Mouse (Mus musculus): ENCODE data around the gene 1700003E16Rik.

GRCm38 (mm10) chr6:83141636-83142035, 14.6 kb upstream of the 1700003E16Rik start:
- TF ChIP-seq TCF12 (IDR thresholded peaks at IDR 0.05; ENCODE audit: insufficient read depth, poor library complexity, severe bottlenecking) = no peak
- no peak for TF ChIP-seq MAX (IDR thresholded peaks at IDR 0.05; ENCODE audit: low read depth)
- no peak for TF ChIP-seq POLR2A (IDR thresholded peaks at IDR 0.05; ENCODE audit: insufficient read length, low read depth)
- TF ChIP-seq MYOG (IDR thresholded peaks at IDR 0.05; ENCODE audit: control insufficient read depth in 1 of 3, insufficient read depth in 1 of 3, insufficient read length in 2 of 3, low read depth in 2 of 3) = no peak
- TF ChIP-seq E2F4 (IDR thresholded peaks at IDR 0.05; ENCODE audit: insufficient read depth) = no peak
- TF ChIP-seq REST (IDR thresholded peaks at IDR 0.05; ENCODE audit: insufficient read depth, insufficient read length) = no peak
- no peak for TF ChIP-seq USF1 (IDR thresholded peaks at IDR 0.05; ENCODE audit: low read depth)
- peak; percentile 11 for TF ChIP-seq POLR2AphosphoS2 (IDR thresholded peaks at IDR 0.05; ENCODE audit: insufficient read length, low read depth)

Measured in myocyte (in vitro differentiated cells).